Mouse (Mus musculus): ENCODE results near the gene Cd3g.

- no peak for TF ChIP-seq CTCF (IDR thresholded peaks at IDR 0.05; ENCODE audit: borderline replicate concordance, extremely low read depth, insufficient read depth, insufficient read length)
- no peak for TF ChIP-seq POLR2A (IDR thresholded peaks at IDR 0.05; ENCODE audit: borderline replicate concordance, extremely low read depth, insufficient read depth, insufficient read length, poor library complexity, severe bottlenecking)
Observed at GRCm38 (mm10) chr9:45027376-45027775, 47.1 kb upstream of the Cd3g start.
